Mouse (Mus musculus): ENCODE measurements at regions not wholly inside any gene's neighbourhood (a gene's known extent, or its start where the extent isn't known, plus 50 kb on each side); places are given as distances from the start of the nearest gene placed in this dataset.

DNA sequence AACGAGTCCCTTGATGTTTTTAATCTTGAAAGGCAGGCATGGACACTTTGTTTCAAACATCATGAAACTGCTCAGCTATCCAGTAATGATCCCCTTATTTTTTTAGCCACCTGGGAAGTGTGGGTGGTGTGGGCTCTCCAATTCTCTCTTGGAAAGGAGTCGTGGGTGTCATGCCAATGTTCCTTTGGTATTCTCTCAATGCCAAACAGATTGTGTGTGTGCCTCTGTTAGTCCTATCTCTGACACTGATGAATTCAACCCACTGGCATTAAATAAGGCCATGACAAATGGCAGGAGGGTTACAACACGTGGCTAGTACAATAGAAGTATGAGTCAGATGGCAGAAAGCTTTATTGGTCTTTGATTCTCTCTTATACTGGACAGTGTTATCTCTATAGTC, 74.0 kb upstream of the Naf1 start:
- DNase-seq (ENCODE audit: low spot score) (no peak), ATAC-seq (no peak)
- Histone ChIP-seq H3K27ac (ENCODE audit: low read length) (no peak overlapping the region), H3K9me3 (ENCODE audit: low read length) (no peaks in the 10 kb centered on the region), H3K36me3 (ENCODE audit: insufficient read depth, low read length) (no peaks in the 10 kb centered on the region), H3K9ac (replicated peaks; ENCODE audit: low read depth) (no peak overlapping the region), H3K4me3 (ENCODE audit: low read depth, low read length) (no peak overlapping the region), H3K4me2 (replicated peaks; ENCODE audit: low read depth, low read length) (no peak overlapping the region), H3K4me1 (ENCODE audit: insufficient read depth, low read depth, low read length) (no peaks in the 10 kb centered on the region), H3K27me3 (replicated peaks; ENCODE audit: insufficient read depth, low read length) (no peaks in the 10 kb centered on the region)
- WGBS = 56% methylated on average over 3 of the region's 3 CpGs
- TF ChIP-seq EP300 (IDR thresholded peaks at IDR 0.05) (no peak), CTCF (IDR thresholded peaks at IDR 0.05) (no peak)

Measured in lung, postnatal 0 days (tissue).